Mouse (Mus musculus) intestine, embryonic 16.5 days (tissue): ENCODE measurements around the gene Hoxa3. TPM values are rescaled to one million over a fixed set of nuclear protein-coding genes. Genes with fewer than 3 reads are reported as not detected.
A peak's percentile ranks its signal among the peaks of the same experiment; 100 is the strongest.

Experiments
- ATAC-seq: fragments of 200-750 bp; cut with Nextera tagmentation; 2 replicates; pipeline ENCODE4 v1.8.0; 2017; ENCODE audit warnings: moderate TSS enrichment, moderate library complexity
- H3K27ac ChIP-seq: fragments of 300-500 bp; sonication (generic); 2 replicates; pipeline ENCODE4 v1.5.1; 2014; ENCODE audit warnings: mild to moderate bottlenecking, low read length
- H3K27me3 ChIP-seq: fragments of 300-500 bp; sonication (generic); replicated peaks from 2 replicates; pipeline ENCODE4 v1.6.1; 2014; ENCODE audit warnings: low read length, control low read depth, mixed read lengths; ENCODE audit not compliant: control insufficient read depth, insufficient read depth
- H3K36me3 ChIP-seq: fragments of 300-500 bp; sonication (generic); 2 replicates; pipeline ENCODE4 v1.6.1; 2014; ENCODE audit warnings: low read length, control low read depth; ENCODE audit not compliant: control insufficient read depth, insufficient read depth
- H3K4me1 ChIP-seq: fragments of 300-500 bp; sonication (generic); 2 replicates; pipeline ENCODE4 v1.6.1; 2014; ENCODE audit warnings: low read length, control low read depth, mixed read lengths; ENCODE audit not compliant: control insufficient read depth, insufficient read depth
- H3K4me2 ChIP-seq: fragments of 300-500 bp; sonication (generic); 2 replicates; pipeline ENCODE4 v1.6.1; 2014; ENCODE audit warnings: low read depth, low read length, control low read depth
- H3K4me3 ChIP-seq: fragments of 300-500 bp; sonication (generic); 2 replicates; pipeline ENCODE4 v1.5.1; 2014; ENCODE audit warnings: mild to moderate bottlenecking, low read length
- H3K9ac ChIP-seq: fragments of 300-500 bp; sonication (generic); 2 replicates; pipeline ENCODE4 v1.6.1; 2014; ENCODE audit warnings: low read depth, low read length
- H3K9me3 ChIP-seq: fragments of 300-500 bp; sonication (generic); 2 replicates; pipeline ENCODE4 v1.6.1; 2016; ENCODE audit warnings: low read length, control low read depth; ENCODE audit not compliant: control insufficient read depth
- WGBS: fragments of 180-500 bp; shearing (Covaris S2); extraction: QIAGEN DNeasy Blood & Tissue Kit; methylation state at CpG from one replicate; pipeline ENCODE4 v1.1.7; 2014; 5-methylcytosine and 5-hydroxymethylcytosine counted together
- polyA plus RNA-seq: library from polyadenylated mRNA; unstranded; fragments of >200 nt; fragmentation: Nextera tagmentation; extraction: Ambion mirVana; gene quantifications from 2 replicates; pipeline ENCODE4 v1.2.1, GENCODE M21; 2015

The Hoxa3 gene
- polyA plus RNA-seq, 1 experiment from 2014 or later: 5.9 TPM

DNA sequence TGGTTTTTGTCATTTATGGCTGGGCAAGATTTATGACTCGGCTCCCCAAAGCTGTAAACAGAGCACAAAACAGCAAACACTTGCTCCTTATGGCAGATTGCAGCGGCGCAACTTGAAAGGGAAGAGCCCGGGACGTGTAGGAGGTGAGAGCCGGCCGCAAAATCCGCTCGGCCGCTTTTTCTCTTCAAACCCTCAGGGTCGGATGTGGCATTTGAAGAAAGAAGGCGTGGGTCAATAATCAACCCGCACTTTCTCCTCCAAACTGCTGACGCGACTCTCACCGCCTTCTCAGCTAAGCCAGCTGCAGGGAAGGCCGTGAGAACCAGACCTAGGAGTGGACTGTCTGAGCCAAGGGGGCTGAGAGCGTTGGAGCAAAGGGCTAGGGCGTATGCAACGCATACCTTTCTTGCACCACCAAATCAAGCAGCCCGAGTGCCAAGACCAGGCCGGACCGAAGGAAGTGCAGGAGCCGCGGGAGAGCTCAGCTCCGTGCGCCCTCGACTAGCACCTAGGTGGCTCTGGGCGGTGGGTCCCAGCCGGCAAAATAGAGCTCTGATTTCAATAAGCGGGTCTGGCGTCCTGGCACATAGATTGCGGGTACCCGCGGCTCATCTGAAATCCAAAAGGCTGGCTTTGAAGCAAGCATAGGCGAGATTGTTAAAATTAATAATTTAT lies 35.9 kb downstream of the Hoxa3 start, which contains the start of gene 5730596B20Rik:
Gene 5730596B20Rik, plus strand, starts transcription at position 438 of the 675 bp plus-strand sequence.
- Histone ChIP-seq H3K4me3 (peak within 1 kb of the TSS; percentile 63), H3K36me3 (no peaks in the 10 kb centered on the region), H3K9me3 (no peaks in the 10 kb centered on the region), H3K9ac (peak within 1 kb of the TSS; percentile 79), H3K4me1 (peaks cover 41% of the 10 kb centered on the region), H3K27ac (peak within 1 kb of the TSS; percentile 96), H3K4me2 (peak within 1 kb of the TSS; percentile 82), H3K27me3 (peaks cover 8% of the 10 kb centered on the region)
- ATAC-seq: no peak
- 2% methylated on average over 36 of the region's 36 CpGs for WGBS

DNA sequence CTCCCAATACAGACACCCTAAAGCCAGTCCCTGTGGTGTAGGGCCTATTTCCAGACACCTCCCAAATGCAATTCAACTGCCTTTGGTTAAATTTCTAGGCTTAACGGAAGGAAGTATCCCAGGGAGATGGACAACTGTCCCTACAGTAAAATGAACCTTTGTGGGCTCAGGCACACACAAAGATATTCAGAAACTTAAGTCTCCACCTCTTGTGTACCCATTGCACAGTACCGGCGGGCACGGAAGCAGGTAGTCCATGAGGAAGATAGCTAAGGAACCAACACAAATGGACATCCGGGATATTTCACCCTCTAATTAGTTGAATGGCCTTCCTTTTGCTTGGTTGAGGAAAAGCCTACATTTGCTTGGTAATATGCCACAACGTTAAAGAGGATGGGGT lies 36.7 kb downstream of the Hoxa3 start:
- 2% methylated on average over 6 of the region's 6 CpGs for WGBS
- no peak; the same call in 1 of the 2 replicates for ATAC-seq

DNA sequence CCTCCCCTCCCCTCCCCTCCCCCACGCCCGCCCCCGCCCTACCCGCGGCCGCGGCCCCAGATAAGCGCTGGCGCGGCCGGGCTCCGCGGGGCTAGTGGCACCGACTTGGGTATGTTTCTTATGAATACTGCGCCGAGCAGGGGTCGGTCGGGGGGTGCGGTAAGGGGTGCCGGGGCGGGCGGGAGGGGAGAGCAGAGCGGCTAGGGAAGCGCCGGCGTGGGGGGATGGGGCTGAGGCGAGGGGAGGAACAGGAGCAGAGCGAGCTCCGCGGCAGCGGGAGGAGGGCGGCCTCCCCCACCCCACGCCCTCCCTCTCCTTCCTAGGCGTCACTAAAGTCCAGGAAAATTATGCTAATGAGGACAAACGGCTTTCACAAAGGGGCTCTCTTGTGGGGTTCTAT lies 37.3 kb downstream of the Hoxa3 start:
- 0 out of 2 replicates have a peak, but pooled peaks cover 3% of the 10 kb centered on the region for H3K27me3 ChIP-seq
- peak overlapping the region; percentile 79 for H3K9ac ChIP-seq
- peak overlapping the region; percentile 63 for H3K4me3 ChIP-seq
- WGBS: 1% methylated on average over 12 of the region's 35 CpGs
- H3K36me3 ChIP-seq: no peaks in the 10 kb centered on the region
- no peaks in the 10 kb centered on the region for H3K9me3 ChIP-seq
- H3K27ac ChIP-seq: peak overlapping the region; percentile 96
- peak; percentile 49 for ATAC-seq
- H3K4me2 ChIP-seq: peak overlapping the region; percentile 82
- peaks cover 35% of the 10 kb centered on the region for H3K4me1 ChIP-seq

More for the DNA sequence above, 36.7 kb downstream of the Hoxa3 start:
- Histone ChIP-seq H3K4me2 (peak overlapping the region; percentile 82), H3K9me3 (no peaks in the 10 kb centered on the region), H3K4me3 (peak overlapping the region; percentile 63), H3K27me3 (peaks cover 6% of the 10 kb centered on the region; the same call in 1 of the 2 replicates), H3K36me3 (no peaks in the 10 kb centered on the region), H3K9ac (peak overlapping the region; percentile 79), H3K4me1 (peaks cover 35% of the 10 kb centered on the region), H3K27ac (peak overlapping the region; percentile 96)

DNA sequence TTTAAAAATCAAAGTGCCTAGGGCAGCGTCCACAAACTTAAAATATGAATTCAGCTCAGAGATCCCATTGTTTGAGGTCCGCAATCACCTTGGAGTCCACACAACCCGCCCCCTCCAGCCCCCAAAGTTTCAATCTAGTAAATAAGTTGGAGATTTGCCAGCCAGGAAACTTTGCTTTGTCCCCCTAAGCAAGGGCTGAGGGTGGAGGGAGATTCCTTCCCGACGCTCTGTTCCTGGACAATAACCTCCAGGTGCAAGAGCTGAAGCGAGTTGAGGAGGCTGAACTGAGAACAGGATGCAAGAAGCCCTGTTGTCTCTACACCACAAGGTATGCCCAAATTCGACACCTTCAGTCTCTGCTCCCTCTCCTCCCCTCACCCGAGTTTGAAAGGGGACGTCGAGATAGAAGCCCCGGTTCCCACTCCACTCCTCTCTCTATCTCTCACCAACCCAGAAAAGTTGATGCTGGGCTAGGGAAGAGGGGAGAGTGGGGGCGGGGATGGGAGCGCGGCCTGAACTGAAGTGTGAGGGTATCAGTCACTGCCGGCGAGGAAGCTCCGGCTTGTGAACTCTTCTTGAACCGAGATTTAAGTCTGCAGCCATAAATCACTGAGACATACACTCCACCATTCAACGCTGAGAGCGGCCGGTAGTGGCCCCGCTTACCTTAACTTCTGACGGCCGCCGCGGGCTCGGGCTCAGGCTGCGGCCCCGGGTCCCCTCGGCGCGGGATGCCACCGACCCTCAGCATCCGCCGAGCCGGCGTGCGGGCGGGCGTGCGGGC lies 38.0 kb downstream of the Hoxa3 start:
- Histone ChIP-seq H3K4me2 (peak overlapping the region; percentile 82), H3K9me3 (no peaks in the 10 kb centered on the region), H3K4me3 (peak overlapping the region; percentile 63), H3K9ac (peak overlapping the region; percentile 79), H3K27me3 (0 out of 2 replicates have a peak, but pooled peaks cover 6% of the 10 kb centered on the region), H3K27ac (peak overlapping the region; percentile 96), H3K36me3 (no peaks in the 10 kb centered on the region), H3K4me1 (peaks cover 35% of the 10 kb centered on the region)
- peak; percentile 57 for ATAC-seq
- WGBS: 4% methylated on average over 41 of the region's 41 CpGs

DNA sequence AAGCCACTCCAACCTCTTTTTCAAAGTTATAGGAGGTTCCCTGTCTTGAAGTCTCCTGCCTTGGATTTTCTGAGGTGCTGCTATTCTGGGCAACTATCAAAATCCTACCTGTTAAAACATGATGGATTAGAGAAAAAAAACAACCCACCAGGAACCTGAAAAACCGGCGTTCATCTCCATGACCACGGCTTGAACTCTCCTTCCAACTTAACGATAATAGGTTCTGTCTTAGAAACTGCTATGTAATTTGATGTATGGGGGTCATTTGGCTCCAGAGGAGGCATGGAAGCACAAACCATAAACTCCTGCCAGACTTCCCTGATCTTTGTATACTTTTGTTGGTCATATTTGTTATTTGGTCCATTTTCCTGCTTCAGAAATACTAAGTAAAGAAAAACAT lies 39.5 kb downstream of the Hoxa3 start:
- no peak for ATAC-seq
- no peaks in the 10 kb centered on the region for H3K36me3 ChIP-seq
- H3K9ac ChIP-seq: peak overlapping the region; percentile 40
- H3K4me3 ChIP-seq: peak overlapping the region; percentile 47
- H3K27ac ChIP-seq: peak overlapping the region; percentile 87
- WGBS: 13% methylated on average over 4 of the region's 4 CpGs
- peak overlapping the region; percentile 79 for H3K4me2 ChIP-seq
- H3K9me3 ChIP-seq: no peaks in the 10 kb centered on the region
- peaks cover 8% of the 10 kb centered on the region; the same call in 1 of the 2 replicates for H3K27me3 ChIP-seq
- H3K4me1 ChIP-seq: peaks cover 39% of the 10 kb centered on the region

DNA sequence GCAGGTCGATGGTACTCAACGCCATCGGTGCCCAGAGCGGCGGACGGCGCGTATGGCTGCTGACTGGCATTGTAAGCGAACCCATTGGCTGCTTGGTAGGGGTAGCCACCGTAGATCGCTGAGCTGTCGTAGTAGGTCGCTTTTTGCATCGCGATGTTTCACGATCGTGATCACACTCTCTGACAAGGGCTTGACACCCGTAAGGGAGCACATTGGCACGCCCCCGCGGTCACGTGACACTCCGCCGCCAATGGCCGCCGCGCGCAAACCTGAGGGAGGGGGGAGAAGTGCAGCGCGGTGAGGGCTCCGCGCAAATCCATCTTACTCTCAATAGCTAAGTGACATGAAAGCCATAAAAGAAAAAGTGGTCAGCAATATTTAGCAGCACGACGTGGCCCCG lies 40.6 kb downstream of the Hoxa3 start:
- WGBS: 2% methylated on average over 35 of the region's 35 CpGs
- Histone ChIP-seq H3K4me1 (peaks cover 37% of the 10 kb centered on the region), H3K36me3 (no peaks in the 10 kb centered on the region)

DNA sequence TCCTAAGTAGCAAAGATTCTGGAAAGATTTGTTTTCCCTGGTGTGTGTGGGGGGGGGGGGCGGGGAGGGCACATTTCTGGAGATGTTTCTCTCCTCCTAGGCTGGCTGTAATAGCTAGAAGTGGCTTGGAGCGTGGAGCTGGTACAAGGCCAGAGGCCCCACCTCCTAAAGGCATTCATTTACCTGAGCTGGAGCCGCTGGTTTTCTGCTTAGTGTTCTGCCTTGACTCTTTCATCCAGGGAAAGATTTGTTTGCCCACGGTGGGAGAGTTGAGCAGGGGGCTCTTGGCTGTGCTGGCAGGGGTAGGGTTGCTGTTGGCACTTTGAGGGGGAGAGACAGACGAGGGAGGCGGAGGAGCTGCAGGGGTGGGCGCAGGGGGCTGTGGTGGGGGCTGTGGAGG lies 41.2 kb downstream of the Hoxa3 start:
- H3K4me2 ChIP-seq: peak overlapping the region; percentile 79
- H3K27ac ChIP-seq: peak overlapping the region; percentile 93
- no peaks in the 10 kb centered on the region for H3K36me3 ChIP-seq
- peaks cover 33% of the 10 kb centered on the region for H3K4me1 ChIP-seq
- H3K27me3 ChIP-seq: peaks cover 19% of the 10 kb centered on the region; the same call in 1 of the 2 replicates
- H3K9me3 ChIP-seq: no peaks in the 10 kb centered on the region
- peak overlapping the region; percentile 47 for H3K4me3 ChIP-seq
- no peak for ATAC-seq
- WGBS: 27% methylated on average over 7 of the region's 7 CpGs
- peak overlapping the region; percentile 68 for H3K9ac ChIP-seq

More for the DNA sequence above, 40.6 kb downstream of the Hoxa3 start:
- H3K9ac ChIP-seq: peak overlapping the region; percentile 68
- H3K27ac ChIP-seq: peak overlapping the region; percentile 93
- H3K9me3 ChIP-seq: no peaks in the 10 kb centered on the region
- H3K4me3 ChIP-seq: peak overlapping the region; percentile 47
- H3K27me3 ChIP-seq: peaks cover 16% of the 10 kb centered on the region; the same call in 1 of the 2 replicates
- peak overlapping the region; percentile 79 for H3K4me2 ChIP-seq
- ATAC-seq: peak; percentile 58

DNA sequence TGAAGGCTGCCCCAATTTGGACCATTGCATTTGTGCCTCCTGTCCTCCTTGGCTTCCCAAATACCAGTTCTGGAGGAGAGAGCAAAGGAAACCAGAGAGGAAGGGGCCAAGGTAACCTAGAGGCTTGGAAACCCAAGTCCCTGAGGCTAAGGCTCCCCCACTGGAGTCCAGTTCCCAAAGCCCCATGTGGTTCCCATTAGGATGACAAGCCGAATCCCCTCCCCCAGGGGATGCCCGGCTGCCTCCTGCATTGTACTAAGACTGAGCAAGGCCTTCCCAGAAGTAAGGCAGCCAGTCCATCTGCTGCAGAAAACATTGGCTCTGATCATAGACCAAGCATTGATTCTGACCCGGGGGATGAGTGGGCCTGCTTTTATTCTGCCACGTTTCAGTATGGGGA lies 41.8 kb downstream of the Hoxa3 start:
- peak overlapping the region; percentile 93 for H3K27ac ChIP-seq
- ATAC-seq: no peak

DNA sequence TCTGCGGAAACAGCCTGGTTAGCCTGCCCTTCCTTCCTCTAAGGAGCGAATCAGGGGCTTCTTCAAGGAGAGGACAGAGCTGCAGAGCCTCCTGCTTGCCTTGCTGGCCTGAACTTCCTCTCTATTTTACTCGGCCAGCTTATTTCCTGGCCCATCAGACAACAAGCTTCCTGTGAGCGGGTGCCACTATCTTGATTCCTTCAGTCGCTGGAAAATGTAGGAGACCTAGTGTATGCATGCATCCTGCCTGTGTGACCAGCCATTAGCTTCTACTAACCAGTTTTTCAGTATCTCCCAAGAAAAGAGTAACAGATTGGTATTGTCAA lies 42.3 kb downstream of the Hoxa3 start:
- peak overlapping the region; percentile 29 for H3K4me3 ChIP-seq

More for the DNA sequence above, 41.8 kb downstream of the Hoxa3 start:
- H3K4me3 ChIP-seq: no peak overlapping the region
- H3K27me3 ChIP-seq: peaks cover 19% of the 10 kb centered on the region; the same call in 1 of the 2 replicates
- 0 out of 2 replicates have a peak overlapping the region, but pooled peaks have one; percentile 68 for H3K9ac ChIP-seq
- peaks cover 28% of the 10 kb centered on the region for H3K4me1 ChIP-seq
- H3K36me3 ChIP-seq: no peaks in the 10 kb centered on the region
- H3K9me3 ChIP-seq: no peaks in the 10 kb centered on the region
- WGBS: 31% methylated on average over 4 of the region's 4 CpGs
- peak overlapping the region; percentile 52; the same call in 1 of the 2 replicates for H3K4me2 ChIP-seq

More for the DNA sequence above, 42.3 kb downstream of the Hoxa3 start:
- peaks cover 19% of the 10 kb centered on the region; the same call in 1 of the 2 replicates for H3K27me3 ChIP-seq
- 34% methylated on average over 5 of the region's 5 CpGs for WGBS
- H3K9ac ChIP-seq: peak overlapping the region; percentile 69
- H3K36me3 ChIP-seq: no peaks in the 10 kb centered on the region
- peaks cover 27% of the 10 kb centered on the region for H3K4me1 ChIP-seq
- H3K9me3 ChIP-seq: no peaks in the 10 kb centered on the region
- 0 out of 2 replicates have a peak, but pooled peaks have one; percentile 17 for ATAC-seq
- peak overlapping the region; percentile 93 for H3K27ac ChIP-seq
- H3K4me2 ChIP-seq: peak overlapping the region; percentile 52
